Mouse (Mus musculus) hindbrain, embryonic 11.5 days (tissue): ENCODE measurements at regions not wholly inside any gene's neighbourhood (a gene's known extent, or its start where the extent isn't known, plus 50 kb on each side); places are given as distances from the start of the nearest gene placed in this dataset.
A peak's percentile ranks its signal among the peaks of the same experiment; 100 is the strongest.

ENCODE experiments used
- ATAC-seq: fragments of 200-750 bp; cut with Nextera tagmentation; 2 replicates; pipeline ENCODE4 v1.8.0; 2017; ENCODE audit warnings: mild to moderate bottlenecking, moderate TSS enrichment, moderate library complexity; ENCODE audit not compliant: low FRiP score
- DNase-seq: peaks from one replicate; pipeline ENCODE4 v3.0.0-alpha.2; 2015; ENCODE audit warnings: low spot score
- H3K27ac ChIP-seq: fragments of 300-500 bp; sonication (generic); 2 replicates; pipeline ENCODE4 v1.5.1; 2014; ENCODE audit warnings: mild to moderate bottlenecking, low read depth, low read length
- H3K27me3 ChIP-seq: fragments of 300-500 bp; sonication (generic); 2 replicates; pipeline ENCODE4 v1.6.1; 2014; ENCODE audit warnings: mild to moderate bottlenecking, low read length, moderate library complexity, mixed read lengths; ENCODE audit not compliant: control insufficient read depth, insufficient read depth
- H3K36me3 ChIP-seq: fragments of 300-500 bp; sonication (generic); 2 replicates; pipeline ENCODE4 v1.6.1; 2014; ENCODE audit warnings: mild to moderate bottlenecking, low read length, moderate library complexity, mixed read lengths; ENCODE audit not compliant: control insufficient read depth, insufficient read depth
- H3K4me1 ChIP-seq: fragments of 300-500 bp; sonication (generic); replicated peaks from 2 replicates; pipeline ENCODE4 v1.6.1; 2014; ENCODE audit warnings: low read length, mixed read lengths; ENCODE audit not compliant: control insufficient read depth, insufficient read depth
- H3K4me2 ChIP-seq: fragments of 300-500 bp; sonication (generic); replicated peaks from 2 replicates; pipeline ENCODE4 v1.6.1; 2014; ENCODE audit warnings: mild to moderate bottlenecking, low read depth, low read length
- H3K4me3 ChIP-seq: fragments of 300-500 bp; sonication (generic); 2 replicates; pipeline ENCODE4 v1.5.1; 2014; ENCODE audit warnings: low read depth, low read length
- H3K9ac ChIP-seq: fragments of 300-500 bp; sonication (generic); 2 replicates; pipeline ENCODE4 v1.6.1; 2014; ENCODE audit warnings: low read depth, low read length
- H3K9me3 ChIP-seq: fragments of 300-500 bp; sonication (generic); 2 replicates; pipeline ENCODE4 v1.6.1; 2016; ENCODE audit warnings: low read length; ENCODE audit not compliant: control insufficient read depth
- WGBS: fragments of 180-500 bp; shearing (Covaris S2); extraction: QIAGEN DNeasy Blood & Tissue Kit; methylation state at CpG from one replicate; pipeline ENCODE4 v1.1.7; 2014; 5-methylcytosine and 5-hydroxymethylcytosine counted together

DNA sequence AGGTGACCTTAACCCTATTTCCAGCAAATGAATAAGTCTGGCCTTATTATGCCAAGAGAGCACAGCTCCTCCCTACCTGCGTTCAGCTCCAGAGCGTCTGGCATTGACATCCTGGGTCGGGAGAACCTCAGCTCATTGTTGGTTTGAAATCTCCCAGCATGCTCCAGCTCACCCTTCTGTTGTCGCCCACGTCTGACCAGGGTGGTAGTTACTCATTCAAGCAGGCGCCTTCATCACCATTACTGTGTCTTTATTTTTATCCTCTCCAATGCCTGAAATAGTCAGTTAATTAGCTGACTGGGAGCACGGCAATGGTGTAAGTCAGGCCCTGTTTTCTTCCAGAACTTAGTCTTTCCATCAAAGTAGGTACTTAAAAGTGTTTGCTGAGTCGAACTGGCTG lies 90.8 kb upstream of the Cxcr4 start:
- Histone ChIP-seq H3K9ac (no peak overlapping the region), H3K27ac (no peak overlapping the region), H3K36me3 (no peaks in the 10 kb centered on the region), H3K27me3 (no peaks in the 10 kb centered on the region), H3K9me3 (no peaks in the 10 kb centered on the region), H3K4me1 (peaks cover 18% of the 10 kb centered on the region), H3K4me2 (no peak overlapping the region), H3K4me3 (no peak overlapping the region)
- DNase-seq (no peak), ATAC-seq (no peak)
- WGBS: 79% methylated on average over 8 of the region's 8 CpGs

DNA sequence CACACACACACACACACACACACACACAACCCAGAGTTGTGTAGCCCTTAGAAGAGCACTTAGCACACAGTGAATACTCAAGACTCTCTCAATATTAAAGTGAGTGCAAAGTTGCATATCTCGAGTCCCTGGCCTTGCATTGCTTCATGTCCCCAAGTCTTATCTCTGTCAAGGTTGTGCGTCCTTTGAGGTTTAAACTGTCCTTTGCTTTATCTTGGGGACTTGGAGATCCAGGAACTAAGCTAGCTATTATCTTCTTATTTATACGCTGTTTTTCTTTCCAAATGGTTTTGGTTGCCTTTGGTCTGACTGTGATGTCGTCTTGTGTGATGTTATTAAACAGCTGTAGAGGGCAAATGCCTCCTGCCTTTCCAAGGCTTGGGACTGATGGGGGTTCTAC lies 89.2 kb upstream of the Cxcr4 start:
- Histone ChIP-seq H3K9ac (no peak overlapping the region), H3K9me3 (no peaks in the 10 kb centered on the region), H3K4me3 (no peak overlapping the region), H3K36me3 (no peaks in the 10 kb centered on the region), H3K27ac (no peak overlapping the region), H3K27me3 (no peaks in the 10 kb centered on the region), H3K4me1 (peaks cover 13% of the 10 kb centered on the region), H3K4me2 (no peak overlapping the region)
- ATAC-seq: no peak
- no peak for DNase-seq
- WGBS: 69% methylated on average over 4 of the region's 4 CpGs

DNA sequence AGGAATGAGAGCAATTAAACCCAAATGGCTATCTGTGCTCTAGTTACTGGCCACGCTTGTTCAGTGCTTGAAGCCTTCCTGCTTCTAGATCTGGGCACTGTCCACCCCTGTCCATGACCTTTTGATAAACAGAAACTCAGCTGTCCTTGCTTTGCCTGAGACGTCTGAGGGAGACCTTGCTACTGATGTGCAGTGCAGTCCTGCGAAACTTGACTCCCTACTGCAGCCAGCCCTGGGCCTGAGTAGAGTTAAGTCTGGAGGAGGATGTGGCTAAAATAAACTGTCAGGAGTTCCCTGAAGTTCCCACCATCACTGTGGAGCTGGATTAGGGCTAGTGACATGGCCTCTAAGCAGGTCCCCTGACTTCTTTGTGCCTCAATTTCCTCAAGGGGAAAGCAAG lies 88.4 kb upstream of the Cxcr4 start:
- Histone ChIP-seq H3K9ac (no peak overlapping the region), H3K4me2 (no peak overlapping the region), H3K27me3 (no peaks in the 10 kb centered on the region), H3K4me3 (no peak overlapping the region), H3K4me1 (peaks cover 9% of the 10 kb centered on the region), H3K27ac (no peak overlapping the region), H3K36me3 (no peaks in the 10 kb centered on the region), H3K9me3 (no peaks in the 10 kb centered on the region)
- DNase-seq (no peak), ATAC-seq (no peak)
- 50% methylated on average over 3 of the region's 3 CpGs for WGBS

DNA sequence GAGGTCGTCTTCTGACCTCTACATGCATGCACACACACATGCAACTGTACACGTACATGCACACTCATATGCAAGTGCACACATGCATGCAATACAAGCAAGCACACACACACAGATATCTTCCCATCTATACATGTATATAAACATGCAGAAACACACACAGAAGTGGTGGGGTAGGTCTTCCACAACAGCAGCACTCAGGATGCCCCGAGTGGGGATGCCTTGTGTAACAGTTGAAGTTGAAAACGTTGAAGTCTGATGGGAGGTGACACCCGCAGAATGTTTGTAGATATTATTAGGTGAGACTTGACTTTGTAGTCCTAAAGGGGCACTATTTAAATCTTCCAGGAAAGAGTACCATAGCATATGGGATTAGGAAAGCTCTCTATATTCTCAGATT lies 87.9 kb upstream of the Cxcr4 start:
- Histone ChIP-seq H3K9me3 (no peaks in the 10 kb centered on the region), H3K4me2 (no peak overlapping the region), H3K27me3 (no peaks in the 10 kb centered on the region), H3K4me1 (peaks cover 7% of the 10 kb centered on the region; the same call in 1 of the 2 replicates), H3K9ac (no peak overlapping the region), H3K36me3 (no peaks in the 10 kb centered on the region), H3K4me3 (no peak overlapping the region), H3K27ac (no peak overlapping the region)
- WGBS: 86% methylated on average over 5 of the region's 5 CpGs
- DNase-seq (no peak), ATAC-seq (no peak)

DNA sequence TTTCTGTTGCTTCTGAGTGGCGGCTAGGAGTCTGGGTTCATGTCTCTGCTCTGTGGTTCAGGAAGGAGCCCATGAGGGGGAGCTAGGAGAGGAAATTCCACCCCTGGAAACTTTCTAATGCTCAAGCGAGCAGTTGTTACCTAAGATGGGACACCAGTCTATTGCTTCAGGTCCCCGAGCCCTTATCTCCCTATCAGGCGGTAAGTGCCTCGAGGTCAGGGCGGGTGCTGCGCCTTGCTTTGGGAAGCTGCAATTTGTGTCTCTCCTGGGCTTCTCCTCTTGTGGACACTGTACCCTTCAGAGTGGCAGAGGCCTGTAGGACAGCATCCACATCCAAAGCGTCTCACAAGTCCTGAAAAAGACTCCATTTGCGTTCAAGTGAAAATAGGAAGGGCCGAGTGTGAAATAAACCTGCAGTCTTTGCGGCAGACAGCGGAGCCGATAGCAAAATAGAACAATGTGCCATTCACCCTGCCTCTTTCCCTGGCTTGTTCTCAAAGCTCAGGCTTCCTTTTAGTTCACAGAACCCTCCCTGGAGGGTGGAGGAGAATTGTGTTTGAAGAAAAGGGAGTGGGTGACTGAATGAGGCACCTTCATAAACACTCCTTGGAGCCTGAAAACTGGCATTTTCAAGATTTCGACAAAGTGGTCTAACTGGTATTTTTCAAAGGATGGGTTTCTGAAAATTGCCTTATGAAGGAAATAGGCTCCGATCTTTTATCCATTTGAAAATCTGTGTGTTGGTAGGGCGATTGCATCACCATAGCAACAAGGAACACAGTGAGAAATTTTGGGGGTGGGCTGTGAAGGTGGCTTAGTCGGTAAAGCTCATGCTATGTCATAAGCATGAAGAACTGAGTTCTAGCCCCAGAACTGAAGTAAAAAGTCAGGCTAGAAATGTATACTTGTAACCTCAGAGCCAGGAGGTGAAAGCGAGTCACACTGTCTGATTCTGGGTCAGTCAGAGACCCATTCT lies 87.2 kb upstream of the Cxcr4 start:
- Histone ChIP-seq H3K27me3 (no peaks in the 10 kb centered on the region), H3K9me3 (no peaks in the 10 kb centered on the region), H3K27ac (peak overlapping the region; percentile 65; the same call in 1 of the 2 replicates), H3K36me3 (no peaks in the 10 kb centered on the region), H3K4me3 (no peak overlapping the region), H3K9ac (peak overlapping the region; percentile 33; the same call in 1 of the 2 replicates), H3K4me2 (no peak overlapping the region), H3K4me1 (peaks cover 7% of the 10 kb centered on the region; the same call in 1 of the 2 replicates)
- WGBS: 47% methylated on average over 18 of the region's 18 CpGs
- ATAC-seq: 0 out of 2 replicates have a peak, but pooled peaks have one; percentile 26
- peak; percentile 43 for DNase-seq

DNA sequence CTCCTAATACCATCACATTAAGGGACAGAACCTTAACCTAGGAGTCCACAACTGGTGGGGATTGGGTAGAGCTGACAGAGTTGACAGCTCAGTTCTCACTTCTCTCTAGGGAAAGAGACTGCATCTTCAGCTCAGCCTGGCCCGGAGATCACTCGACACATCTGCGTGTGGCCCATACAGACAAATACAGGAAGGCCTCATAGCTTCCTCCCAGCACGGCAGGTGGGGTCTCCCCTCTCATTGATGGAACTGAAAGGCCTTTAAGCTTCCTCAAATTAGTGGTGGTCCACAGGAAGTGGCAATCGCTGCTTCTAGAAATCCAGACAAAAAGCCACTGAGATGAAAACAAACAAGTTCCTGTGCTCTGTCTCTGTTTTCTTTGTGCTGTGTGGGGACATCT lies 83.4 kb upstream of the Cxcr4 start:
- Histone ChIP-seq H3K4me3 (no peak overlapping the region), H3K27me3 (no peaks in the 10 kb centered on the region), H3K36me3 (no peaks in the 10 kb centered on the region), H3K9me3 (no peaks in the 10 kb centered on the region), H3K4me2 (no peak overlapping the region), H3K9ac (no peak overlapping the region), H3K4me1 (peaks cover 7% of the 10 kb centered on the region; the same call in 1 of the 2 replicates), H3K27ac (no peak overlapping the region)
- 58% methylated on average over 5 of the region's 5 CpGs for WGBS
- DNase-seq: no peak
- ATAC-seq: no peak

DNA sequence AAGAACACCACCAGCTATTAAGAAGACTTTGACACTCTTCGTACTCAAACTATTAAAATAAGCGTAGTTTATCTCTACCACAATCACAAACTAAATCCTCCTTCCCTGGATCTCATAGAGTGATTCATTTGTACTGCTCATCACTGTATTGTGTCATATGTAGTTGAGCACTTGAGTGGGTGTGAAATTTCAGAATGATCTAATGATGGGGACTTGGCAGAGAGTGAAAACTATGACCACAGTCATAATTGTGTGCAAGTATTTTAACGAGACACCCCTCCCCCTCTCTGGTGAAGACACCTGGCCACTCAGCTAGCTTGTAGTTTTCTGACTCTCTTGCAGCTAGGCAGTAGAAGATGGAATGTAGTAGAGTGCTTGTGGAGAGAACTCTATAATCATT lies 80.2 kb upstream of the Cxcr4 start:
- ATAC-seq (no peak), DNase-seq (no peak)
- Histone ChIP-seq H3K4me3 (no peak overlapping the region), H3K9ac (no peak overlapping the region), H3K27me3 (no peaks in the 10 kb centered on the region; the same call in 1 of the 2 replicates), H3K4me1 (peaks cover 3% of the 10 kb centered on the region; the same call in 1 of the 2 replicates), H3K27ac (no peak overlapping the region), H3K9me3 (no peaks in the 10 kb centered on the region), H3K36me3 (no peaks in the 10 kb centered on the region), H3K4me2 (no peak overlapping the region)
- 97% methylated on average over 3 of the region's 3 CpGs for WGBS

DNA sequence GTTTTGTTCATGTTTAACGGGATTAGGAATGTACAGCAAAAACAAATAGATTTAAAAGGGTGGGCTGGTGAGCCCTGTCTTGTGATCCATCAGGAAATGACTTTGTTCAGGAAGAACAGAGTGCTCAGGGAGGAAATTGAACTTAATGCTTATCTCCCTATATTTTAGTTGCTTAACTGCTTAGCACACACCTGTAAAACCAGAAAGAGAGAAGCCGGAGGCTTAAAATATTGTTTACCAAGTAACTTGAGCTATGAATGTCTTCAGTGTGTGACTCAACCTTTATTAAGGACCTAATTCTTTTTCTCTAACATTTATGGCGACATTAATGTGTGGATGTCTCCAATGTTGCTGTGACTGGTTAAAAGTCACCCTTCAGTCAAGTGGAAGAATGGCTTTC lies 79.4 kb upstream of the Cxcr4 start:
- Histone ChIP-seq H3K9me3 (no peaks in the 10 kb centered on the region), H3K9ac (no peak overlapping the region), H3K36me3 (no peaks in the 10 kb centered on the region), H3K4me3 (no peak overlapping the region), H3K27ac (no peak overlapping the region), H3K4me1 (peaks cover 3% of the 10 kb centered on the region; the same call in 1 of the 2 replicates), H3K27me3 (no peaks in the 10 kb centered on the region; the same call in 1 of the 2 replicates), H3K4me2 (no peak overlapping the region)
- no peak for DNase-seq
- 89% methylated on average over 3 of the region's 3 CpGs for WGBS
- ATAC-seq: no peak

DNA sequence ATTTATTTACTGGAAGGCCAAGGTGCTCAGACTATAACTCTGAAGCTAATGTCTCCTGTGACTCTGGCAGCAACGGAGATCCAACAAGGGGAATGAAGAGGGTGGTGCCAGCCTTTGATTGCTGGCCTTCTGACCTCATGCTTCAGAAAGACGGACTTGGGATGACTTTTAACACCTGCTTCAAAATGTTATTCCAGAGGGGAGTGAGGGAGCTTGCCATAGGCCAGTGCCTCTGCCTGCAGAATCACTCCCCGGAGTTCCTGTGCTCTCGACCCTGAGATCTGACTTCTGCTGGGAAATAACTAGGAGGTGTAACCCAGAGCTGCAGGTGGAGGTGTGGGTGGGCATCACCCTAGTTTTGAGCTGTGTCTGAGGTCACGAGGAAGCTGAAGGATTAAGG lies 78.9 kb upstream of the Cxcr4 start:
- Histone ChIP-seq H3K4me1 (peaks cover 3% of the 10 kb centered on the region; the same call in 1 of the 2 replicates), H3K27me3 (no peaks in the 10 kb centered on the region; the same call in 1 of the 2 replicates), H3K27ac (no peak overlapping the region), H3K4me2 (no peak overlapping the region), H3K36me3 (no peaks in the 10 kb centered on the region), H3K4me3 (no peak overlapping the region), H3K9ac (no peak overlapping the region), H3K9me3 (no peaks in the 10 kb centered on the region)
- 75% methylated on average over 5 of the region's 5 CpGs for WGBS
- ATAC-seq: no peak
- DNase-seq: no peak
